Mouse (Mus musculus) kidney, adult 9 months (tissue): ENCODE measurements at regions not wholly inside any gene's neighbourhood (a gene's known extent, or its start where the extent isn't known, plus 50 kb on each side); places are given as distances from the start of the nearest gene placed in this dataset.

ENCODE experiments used
- DNase-seq: peaks from one replicate; pipeline ENCODE4 v3.0.0; 2022

DNA sequence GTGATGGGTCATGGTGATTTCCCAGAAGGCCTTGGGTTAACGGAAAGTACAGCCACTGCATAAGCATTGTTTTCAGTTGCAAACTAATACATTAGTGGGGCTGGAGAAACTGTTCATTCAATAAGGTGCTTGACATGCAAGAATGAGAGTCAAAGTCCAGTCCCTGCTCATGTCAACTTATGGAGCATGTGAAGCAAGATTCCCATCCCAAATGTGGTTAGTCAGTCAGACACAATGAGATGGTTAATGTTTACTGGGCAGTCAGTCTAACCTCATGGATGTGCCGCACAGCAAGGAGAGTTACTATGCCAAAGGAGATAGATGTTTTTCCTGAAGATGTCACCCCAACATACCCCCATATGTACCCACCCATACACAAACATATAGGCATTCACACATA is 993.8 kb upstream of the Jmjd1c start:
- DNase-seq, result no peak

DNA sequence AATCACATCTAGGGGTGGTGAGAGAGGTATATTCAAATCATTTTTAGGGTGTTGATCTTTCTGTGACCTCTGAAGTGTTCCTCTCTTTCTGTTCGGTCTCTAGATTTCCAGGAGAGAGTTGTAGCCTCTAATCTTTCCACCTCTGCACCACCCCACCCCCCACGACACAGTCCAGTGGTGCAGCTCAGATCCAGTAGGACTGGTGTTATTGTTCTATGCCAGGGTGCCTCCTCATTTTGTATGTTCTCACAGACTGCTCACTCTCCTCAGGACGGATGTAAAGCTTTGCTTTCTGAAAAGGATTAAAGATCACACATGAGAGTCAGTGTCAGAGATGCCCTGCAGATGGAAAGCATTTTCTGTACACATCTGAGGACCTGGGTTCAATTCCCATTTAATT is 964.6 kb upstream of the Jmjd1c start:
- no peak for DNase-seq

DNA sequence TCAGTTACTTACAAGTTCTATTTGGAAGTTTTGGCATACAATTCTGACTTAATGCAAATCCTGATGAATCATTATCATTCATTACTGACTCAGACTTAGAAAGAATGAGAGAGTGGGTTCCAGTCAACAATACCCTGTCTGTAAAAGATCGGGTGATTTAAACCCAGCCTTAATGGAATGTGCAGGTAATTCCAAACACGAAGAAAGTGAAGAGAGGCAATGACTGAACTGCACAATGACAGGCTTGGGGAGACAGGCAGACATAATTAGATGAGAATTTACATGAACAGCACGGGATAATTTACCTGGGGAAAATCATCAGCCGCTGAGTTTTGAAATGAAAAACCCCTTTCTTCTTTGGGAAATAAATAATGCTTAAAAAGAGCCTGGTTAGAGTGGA is 963.9 kb upstream of the Jmjd1c start:
- no peak for DNase-seq

DNA sequence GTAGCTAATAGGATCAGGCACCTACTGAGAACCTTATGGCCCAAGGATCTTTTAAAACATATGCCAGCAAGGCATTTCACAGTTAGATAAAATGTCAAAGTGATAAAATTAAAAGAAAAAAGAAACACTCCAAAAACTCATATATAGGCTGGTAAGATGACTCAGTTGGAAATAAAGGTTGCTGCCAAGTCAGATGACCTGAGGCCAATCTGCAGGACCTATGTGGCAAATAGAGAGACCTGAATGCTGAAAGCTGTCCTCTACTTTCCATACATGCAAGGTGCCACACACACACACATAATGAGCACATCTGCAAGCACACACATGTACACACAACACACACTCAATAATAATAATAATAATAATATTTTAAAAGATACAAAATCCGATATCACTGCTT is 953.5 kb upstream of the Jmjd1c start:
- DNase-seq, result no peak

DNA sequence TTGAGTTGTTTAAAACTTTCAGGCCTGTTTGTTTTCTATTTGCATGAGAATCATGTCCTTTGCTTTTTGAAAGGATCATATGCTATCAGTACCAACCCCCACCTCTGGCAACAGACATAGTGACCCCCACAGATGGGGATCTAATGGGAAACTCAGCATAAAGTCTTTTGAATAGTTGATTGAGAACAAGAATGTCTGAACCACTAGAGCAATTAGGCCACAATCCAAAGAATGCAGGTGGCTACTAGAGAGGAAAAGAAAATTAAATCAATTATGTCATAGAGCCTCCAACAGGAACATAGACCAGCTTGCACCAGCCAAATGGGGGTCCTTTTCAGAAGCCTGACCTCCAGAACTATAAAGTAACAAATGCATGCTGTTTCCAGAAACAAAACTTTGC is 953.0 kb upstream of the Jmjd1c start:
- no peak for DNase-seq

DNA sequence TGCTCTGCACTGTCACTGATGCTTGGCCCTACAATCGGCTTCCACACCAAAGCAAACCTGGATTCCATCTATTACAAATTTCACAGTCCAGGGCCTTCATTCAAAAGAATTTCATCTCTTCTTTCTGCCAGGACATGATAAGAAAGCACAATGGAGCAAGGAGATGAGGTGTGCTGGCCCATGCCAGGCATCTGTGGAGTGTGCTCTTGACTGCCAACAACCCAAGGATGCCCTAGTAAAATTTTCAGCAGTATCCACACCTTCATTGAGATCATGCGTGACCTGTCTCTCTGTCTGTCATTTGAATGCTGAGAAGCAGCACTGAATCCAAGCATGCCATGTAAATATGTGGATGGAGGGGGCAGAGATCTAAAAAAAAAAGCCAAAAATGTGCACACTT is 945.0 kb upstream of the Jmjd1c start:
- DNase-seq, result no peak

DNA sequence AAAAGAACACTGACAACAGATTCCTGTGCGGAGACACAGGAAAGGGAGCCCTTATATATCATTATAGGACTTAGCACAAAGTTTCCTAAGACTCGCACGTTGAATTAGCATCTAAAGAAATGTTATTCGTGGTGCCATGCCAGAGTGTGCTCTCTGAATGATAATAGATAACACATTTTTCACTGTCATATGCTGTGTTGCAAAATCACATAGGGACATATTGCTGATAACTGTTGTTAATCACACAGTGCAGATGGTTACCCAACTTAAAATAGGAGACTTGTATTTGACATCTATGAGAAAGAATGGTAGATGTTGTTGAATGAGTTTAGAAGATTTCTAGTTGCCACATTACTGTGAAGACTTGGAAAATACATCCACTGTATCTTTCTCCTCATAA is 943.1 kb upstream of the Jmjd1c start:
- no peak for DNase-seq

DNA sequence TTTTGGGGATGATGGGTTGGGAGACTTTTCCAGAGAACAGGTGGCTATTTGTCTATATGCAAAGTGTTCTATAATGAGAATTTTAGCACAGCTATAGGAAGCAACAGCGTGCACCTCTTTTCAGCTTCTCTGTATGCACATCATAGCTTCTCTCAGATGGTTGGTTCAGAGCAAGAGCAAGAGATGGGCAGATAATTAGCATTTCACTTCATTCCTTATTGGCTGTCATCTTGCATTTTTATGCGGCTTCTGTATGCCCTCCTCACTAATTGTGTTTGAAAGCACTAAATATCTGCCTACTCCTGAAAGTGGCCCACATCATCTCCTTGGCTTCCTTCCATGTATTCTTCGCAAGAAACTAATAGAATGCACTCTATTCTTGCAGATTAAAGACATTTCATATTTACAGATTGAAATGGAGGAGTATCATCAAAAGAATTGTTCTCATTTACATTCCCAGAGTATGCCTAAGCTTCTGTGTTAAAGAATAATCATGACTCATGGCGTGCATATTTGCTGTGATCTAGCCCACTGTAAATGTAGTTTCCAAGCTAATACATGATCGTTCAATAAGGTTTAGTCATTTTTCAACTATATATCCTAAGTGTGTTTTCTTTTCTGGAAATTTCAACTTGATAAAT is 934.9 kb upstream of the Jmjd1c start:
- no peak for DNase-seq

DNA sequence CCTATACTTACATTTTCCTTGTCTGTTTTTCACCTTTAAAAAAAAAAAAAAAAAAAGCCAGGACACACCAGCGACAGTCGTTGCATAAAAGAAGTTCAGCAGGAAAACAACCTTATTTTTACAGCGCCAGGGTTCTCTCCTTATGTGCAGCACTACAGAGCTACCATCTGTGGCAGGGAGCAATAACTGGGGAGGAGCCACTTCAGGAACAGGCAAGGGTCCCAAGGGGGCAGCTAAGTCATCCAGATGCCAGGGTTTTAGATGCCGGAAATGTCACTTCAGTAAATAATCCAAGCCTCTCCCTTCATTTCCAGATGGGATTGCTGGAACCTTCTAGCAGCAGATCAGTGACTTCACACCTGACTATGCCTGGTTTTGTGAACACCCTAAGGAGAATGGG is 923.1 kb upstream of the Jmjd1c start:
- DNase-seq, result no peak

DNA sequence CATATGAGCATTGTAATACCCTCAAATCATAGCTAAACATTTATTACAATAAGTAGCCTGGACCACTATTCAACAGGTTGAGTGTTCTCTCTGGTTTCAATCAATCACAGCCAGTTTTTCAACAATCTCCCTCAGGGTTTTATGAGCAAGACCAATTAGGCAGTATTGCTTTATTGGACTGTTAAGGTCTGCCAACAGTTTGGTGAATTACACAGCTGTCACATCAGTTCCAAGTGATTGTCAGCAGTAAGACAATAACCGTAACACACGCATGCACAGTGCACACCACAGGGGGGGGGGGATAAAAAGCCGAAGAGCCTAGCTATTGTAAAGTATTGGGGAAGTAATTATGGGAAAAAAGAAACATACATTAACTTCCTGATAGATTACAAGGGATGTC is 918.6 kb upstream of the Jmjd1c start:
- DNase-seq, result no peak

DNA sequence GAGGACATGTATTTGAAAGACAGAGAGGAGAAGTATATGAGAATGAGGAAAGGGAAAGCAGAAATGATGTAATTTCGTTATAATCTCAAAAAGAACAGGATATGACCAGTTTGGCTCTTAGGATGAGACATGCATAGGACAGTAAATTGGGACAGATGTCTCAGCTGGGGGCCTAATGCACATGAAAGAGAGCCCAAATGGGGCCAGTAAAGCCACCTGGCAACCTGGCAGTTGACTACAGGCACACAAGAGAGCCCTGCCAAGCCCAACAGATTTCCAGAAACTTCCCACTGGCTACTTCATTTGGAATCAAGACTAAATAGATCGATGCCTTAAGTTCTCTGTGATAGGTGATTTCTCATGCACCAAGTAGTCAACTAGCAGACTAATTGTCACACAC is 914.7 kb upstream of the Jmjd1c start:
- DNase-seq, result no peak

DNA sequence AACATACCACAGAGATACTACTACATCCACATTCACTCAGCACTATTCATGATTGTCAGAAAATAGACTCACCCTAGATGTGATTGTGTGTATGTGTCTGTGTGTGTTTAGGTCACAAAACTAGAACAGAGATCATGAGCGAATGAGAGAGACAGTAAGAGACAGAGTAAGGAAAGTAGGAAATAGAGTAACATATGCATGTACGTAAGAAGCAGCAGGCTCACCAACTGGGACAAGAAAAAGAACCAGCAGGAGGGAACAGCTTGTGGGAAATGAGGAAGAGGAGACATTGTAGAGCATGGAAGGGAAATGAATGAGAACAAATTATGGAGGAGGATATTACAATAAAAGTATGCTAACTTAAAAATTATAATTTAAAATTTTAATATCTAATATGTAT is 912.9 kb upstream of the Jmjd1c start:
- DNase-seq, result no peak

DNA sequence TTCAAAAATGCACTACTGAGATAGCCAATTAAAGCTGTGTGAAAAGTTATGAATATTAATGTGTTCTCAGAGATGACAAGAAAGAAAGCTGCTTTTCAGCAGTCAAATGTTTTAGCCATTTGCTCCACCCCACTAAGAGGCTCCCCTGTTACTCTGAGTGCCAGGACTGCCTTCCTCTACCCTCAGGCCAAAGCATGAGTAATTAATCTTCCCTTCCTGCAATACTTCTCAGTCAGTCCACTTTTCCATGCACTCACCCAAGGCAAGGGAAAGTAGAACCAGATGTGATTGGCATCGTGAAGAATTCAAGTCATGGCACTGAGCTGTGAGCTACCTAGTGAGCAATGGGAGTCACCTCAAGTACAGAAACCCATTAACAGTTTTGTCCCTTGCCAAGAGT is 908.9 kb upstream of the Jmjd1c start:
- DNase-seq, result no peak

DNA sequence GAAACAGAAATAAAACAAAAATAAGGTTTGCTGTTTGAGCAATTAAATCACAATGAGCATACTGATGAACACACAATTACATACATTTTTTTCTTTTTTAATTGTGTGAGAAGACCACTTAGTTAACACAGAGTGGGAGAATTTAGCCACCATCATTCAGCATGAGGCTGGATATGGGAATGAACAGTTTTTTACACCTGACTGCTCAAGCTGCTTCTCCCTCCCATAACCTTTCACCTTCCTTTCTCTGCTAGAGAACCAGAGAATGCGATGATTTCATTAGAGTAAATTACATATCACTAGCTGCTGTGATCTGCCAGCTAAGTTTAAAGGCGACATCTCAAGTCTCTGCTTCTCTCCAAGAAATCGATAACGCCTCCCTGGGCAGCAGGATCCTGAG is 894.8 kb upstream of the Jmjd1c start:
- no peak for DNase-seq

DNA sequence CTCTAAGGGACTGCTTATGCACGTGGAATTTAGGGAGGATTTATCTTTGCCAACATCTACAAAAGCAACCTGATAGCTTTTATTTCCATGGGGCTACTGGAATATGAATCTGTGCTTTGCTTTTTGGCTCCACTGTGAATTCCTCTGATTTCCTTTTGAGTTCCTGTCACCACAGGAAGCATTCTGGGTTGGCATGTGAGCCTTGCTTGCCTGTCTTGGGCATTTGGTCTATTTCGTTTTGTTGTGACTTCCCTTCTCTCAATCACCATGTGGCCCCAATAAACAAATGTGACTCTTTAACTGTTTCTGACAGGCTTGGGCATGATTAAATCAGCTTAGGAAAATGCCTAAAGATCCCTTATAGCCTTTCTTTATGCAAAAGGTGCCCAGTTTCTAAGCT is 867.8 kb upstream of the Jmjd1c start:
- DNase-seq, result no peak

DNA sequence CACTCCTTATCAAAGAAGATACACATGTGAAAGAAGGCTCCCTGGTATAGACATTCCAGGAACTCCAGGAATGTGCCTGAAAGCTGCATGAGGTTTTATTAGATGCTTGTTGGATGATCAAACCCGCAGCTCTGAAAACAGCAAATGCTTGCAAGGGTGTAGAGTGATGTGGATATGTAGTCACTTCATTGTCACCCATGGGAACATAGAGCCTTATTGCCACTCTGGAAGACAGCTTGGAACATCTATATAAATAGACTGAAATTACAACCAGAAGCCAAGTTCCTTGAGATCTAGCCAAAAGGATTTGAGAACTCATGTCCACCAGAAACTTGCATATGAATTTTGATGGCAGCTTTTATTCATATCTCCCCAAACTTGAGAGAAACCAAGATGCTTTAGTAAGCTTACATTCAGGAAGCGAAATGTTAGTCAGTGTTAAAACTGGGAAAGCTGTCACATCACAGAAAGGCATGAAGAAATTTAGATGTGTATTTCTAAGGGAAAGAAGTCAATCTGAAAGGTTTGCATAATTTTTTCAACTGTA is 861.5 kb upstream of the Jmjd1c start:
- no peak for DNase-seq

DNA sequence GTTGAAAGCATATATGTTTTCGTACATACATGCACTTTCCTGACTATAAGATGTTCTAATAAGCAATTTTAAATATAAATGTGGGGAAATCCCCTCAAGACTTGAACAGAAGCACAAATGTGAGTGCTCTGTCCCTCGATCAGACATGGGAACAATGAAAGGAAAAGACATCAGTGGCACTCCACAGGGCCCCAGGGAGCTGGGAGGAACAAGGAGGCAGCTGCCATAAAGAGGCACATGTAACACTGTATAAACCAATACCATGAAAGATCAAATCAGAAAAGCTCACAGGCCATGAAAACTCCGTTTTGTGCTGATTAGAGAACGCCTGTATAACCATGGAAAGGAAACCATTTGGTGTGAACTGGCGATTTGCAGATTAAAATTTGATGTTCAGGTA is 839.5 kb upstream of the Jmjd1c start:
- DNase-seq, result no peak

DNA sequence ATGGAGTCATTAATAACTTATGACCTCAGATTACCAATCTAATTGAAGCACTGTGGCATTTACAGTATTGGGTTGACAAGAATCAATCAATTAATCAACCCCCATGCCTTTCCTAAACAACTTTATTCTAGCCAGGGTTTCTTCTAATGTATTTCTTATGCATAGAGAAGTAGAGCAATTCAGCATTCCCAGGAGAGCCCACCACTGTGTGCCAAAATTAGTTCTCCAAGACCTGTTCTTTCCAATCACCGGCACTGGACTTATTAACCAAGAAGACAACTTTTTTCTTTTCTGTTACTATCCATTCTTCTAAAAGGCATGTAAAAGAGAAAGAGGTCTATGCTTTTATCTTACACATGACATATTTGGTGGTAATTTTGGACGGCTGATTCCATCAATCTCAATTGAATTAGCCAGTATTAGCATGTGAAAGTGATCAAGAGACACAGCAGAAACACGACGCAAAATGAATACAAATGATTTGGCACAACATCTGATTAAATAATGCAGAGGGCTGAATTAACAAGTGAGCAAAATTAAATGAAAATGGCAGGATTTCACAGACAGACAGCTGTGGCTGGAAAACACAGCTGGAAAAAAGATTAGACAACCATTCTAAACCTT is 825.2 kb upstream of the Jmjd1c start:
- DNase-seq, result no peak

DNA sequence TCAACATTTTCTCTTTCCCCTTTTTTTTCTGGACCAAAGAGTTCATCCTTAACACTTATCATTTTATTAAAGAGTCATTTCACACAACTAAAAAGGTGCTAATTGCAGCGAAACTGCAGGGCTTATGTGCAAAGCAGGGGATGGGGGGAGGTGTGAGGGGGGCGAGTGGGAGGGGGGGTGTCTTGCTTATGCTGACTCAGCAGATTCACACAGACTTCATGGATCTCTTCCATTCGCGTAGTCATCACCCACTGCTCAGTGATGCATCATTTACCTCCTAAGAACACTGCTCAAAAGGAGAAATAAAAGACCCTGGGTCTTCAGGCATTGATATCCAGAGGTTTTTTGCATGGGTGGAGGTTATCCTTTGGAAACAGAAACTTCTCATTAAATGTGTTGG is 800.3 kb upstream of the Jmjd1c start:
- no peak for DNase-seq

DNA sequence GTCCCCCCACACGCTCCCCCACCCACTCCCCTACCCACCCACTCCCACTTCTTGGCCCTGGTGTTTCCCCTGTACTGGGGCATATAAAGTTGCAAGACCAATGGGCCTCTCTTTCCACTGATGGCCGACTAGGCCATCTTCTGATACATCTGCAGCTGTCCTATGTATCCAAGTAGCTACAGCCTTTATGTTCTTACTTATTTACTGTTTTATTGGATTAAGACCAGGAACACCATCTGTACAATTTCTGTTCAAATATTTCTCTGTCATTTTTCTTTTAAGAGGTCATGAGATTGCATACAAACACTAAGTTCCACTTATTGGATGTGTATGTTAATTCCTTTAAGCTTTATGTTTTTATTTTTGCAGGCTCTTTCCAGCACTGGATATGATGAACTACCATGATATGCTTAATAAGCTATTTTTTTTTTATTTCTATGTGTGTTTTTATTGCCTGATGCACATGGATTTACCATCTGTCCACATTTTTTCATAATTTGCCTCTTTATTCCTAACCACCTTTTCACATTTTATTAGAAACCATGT is 792.6 kb upstream of the Jmjd1c start:
- no peak for DNase-seq

DNA sequence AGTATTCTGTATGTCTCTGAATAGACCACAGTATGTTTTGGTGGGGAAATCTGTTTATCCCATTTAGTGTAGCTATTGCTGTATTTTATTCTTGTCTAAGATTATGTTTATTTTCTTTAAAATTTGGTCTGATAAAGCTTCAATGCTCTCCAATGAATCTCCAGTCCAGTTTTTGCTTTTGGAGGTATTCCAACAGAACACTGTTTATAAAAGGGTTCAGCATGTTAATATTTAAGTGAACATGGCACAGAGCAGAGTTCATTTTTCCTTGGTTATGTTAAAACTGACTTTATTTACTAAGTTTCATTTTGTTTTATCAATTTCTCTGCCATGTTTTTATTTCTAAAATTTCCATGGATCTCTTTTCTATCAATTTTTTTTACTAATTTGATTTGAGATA is 791.0 kb upstream of the Jmjd1c start:
- peak; percentile 62 for DNase-seq

DNA sequence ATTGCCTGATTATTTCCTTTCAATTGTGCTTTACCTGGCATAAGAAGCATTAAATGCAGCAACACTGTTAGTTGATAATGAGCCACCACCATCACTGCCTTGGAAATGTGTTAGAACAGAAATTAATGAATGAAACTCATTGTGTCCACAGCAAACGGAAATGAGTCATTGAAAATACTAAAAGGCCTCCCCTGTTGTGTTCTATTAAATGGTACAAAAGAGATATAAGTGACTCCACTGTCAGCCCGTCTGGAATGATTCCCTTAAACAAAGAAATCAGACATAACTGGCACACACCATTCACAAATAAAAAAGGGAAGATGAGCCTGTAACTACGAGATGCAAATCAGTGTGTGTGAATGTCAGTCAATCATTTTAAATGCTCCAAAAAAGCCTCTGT is 764.8 kb upstream of the Jmjd1c start:
- no peak for DNase-seq

DNA sequence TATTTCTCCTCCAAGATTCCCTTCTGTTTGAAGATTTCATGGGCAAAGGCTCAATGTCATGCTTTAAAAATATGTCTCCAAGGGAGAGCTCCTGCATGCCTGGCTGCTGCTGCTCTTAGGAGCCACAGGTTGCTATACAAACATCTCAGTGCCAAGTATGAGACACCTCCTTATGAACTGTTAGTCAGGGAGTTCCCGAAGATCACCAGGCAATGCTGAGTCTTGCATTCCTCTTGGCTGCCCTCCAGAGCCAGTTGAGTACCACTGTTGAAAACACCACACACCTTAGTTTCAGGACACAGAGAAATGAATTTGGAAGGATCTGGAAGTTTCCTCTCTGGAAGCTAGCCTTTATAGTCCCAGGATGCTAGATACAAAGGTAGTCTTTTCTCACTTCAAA is 757.9 kb upstream of the Jmjd1c start:
- DNase-seq, result no peak

DNA sequence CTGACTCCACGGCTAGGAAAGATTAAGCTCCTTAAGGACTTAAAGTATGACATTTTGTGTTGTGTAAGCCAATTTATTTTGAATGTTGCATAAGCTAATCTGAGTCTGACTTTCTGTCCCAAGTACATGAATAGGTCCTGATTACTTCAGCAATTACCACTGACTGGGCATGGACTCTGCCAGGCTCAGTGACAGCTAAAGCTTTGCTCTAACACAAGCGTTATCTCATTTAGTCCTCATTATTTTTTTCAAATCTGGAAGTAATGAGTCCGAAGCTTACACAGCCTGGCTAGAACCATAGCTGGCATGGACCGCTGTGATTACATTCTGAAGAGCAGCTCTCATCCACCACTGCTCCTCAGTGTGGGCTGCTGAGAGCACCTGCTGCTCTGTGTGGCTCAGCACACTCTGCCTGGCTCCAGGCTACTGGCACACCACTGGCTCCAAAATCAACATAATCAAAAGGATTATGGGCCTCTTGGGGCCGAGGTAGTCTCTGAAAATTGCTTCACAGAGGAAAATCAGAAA is 753.0 kb upstream of the Jmjd1c start:
- no peak for DNase-seq

DNA sequence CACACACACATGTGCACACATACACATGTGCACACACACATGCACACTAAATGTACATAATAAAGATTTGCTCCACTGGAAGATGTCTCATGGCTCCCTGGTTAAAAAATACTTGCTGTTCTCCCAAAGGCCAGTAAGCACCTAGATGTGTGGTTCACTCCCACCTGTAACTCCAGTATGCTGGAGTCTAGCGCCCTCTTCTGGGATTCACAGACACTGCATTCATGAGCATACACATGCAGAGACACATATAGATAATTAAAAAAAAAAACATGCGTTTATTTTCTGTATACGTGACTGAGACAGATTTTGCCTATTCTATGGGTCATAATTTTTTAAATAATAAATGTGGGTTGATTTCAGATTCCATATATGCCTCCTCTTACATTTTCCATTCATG is 747.5 kb upstream of the Jmjd1c start:
- peak; percentile 9 for DNase-seq
